Mouse (Mus musculus): ENCODE data around the gene Fam193b.
A peak's percentile ranks its signal among the peaks of the same experiment; 100 is the strongest.
"Not testable (repeated sequence)": the region's sequence is repeated elsewhere in the genome, so short reads cannot be mapped to it uniquely, and the experiment has no call there.

The Fam193b gene

GRCm38 (mm10) chr13:55571027-55571751 is at the start of gene Fam193b:
Gene Fam193b, minus strand, starts transcription at chr13:55571120.
- peak; percentile 94 to 99 for DNase-seq (ENCODE audit: inconsistent age in 2 of 2, low spot score in 1 of 2)

DNA sequence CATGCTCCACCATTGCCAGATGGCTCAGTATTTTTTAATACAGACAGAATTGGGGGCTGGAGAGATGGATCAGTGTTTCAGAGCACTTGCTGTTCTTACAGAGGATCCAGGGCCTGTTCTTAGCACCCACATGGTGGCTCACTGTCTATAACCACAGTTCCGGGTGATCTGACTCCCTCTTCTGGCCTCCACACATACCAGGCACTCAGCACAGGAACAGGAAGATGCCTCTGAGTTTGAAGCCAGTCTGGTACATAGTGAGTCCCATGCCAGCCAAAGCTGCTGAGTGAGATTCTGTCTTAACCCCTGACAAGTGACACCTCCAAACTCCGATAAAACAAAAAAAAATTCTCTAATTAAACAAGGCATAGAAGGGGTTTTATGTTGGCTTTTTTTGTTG is 49.4 kb upstream of the Fam193b start:
- DNase-seq (ENCODE audit: inconsistent age in 2 of 2, low spot score in 1 of 2): no peak

GRCm38 (mm10) chr13:55619328-55619727 is 48.4 kb upstream of the Fam193b start:
- DNase-seq (ENCODE audit: inconsistent age in 2 of 2, low spot score in 1 of 2): no peak

DNA sequence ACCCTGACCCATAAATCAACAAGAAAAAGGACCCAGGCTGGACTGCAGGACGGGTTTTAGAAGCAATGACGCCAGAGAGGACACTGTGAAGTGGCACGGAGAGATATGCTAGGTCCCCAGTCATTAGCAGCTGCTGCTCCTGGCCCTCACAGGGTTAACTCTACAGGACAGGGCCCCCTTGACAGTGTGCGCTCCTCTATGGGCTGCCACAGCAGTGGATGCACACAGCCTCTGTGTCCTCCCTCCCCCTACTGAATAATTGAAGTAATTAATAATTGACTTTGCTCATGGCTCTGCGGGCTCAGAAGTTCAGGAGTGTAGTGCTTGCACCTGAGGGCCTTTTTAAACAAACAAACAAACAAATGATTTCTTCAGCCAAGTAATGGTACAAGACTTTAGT is 42.6 kb upstream of the Fam193b start:
- no peak for DNase-seq (ENCODE audit: inconsistent age in 2 of 2, low spot score in 1 of 2)

DNA sequence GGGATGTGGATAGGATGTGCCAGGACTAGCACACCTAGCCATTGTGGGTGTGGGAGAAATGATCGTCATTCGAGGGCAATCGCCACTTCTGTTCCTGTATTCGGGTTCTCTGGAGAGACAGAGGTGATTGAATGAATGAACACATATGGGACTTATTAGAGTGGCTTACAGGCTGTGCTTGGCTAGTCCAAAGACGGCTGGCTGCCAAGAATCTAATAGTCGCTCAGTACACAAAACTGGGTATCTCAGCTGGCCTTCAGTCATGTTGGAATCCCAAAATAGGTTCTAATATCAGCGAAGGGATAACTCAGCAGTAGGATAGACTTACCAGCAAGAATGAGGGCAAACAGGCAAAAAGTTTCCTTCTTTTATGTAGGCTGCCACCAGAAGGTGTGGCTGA is 41.1 kb upstream of the Fam193b start:
- DNase-seq (ENCODE audit: inconsistent age in 2 of 2, low spot score in 1 of 2): no peak

- peak in 1 of 2 experiments; percentile 16 for DNase-seq (ENCODE audit: inconsistent age in 2 of 2, low spot score in 1 of 2)
Measured at GRCm38 (mm10) chr13:55607624-55608006, 36.7 kb upstream of the Fam193b start.

DNA sequence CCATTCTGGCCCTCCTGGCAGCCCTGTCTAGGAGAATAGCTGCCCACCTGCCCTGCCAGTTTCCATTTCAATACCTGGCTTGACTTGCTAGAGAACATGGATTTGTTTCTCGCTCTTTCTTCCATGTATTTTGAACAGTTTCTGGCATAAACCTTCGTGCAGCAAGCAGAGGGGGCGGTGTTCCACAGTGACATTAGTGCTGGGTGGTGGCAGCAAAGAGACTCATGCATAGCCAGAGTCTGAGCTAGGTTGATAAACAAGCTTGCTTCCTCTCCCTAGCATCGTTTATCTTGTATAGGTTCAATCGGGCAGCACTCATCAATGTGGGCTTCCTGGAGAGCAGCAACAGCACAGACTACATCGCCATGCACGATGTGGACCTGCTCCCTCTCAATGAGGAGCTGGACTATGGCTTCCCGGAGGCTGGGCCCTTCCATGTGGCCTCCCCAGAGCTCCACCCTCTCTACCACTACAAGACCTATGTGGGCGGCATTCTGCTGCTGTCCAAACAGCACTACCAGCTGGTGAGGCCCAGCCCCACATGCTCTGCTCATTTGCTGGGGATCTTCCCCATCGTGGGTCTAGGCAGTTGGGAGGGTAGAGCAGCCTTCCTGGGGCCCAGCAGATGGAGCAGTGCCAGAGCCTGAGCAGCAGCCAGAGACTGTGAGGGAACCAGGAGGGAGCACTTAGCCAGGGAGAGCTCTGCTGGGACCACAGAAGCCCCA is 36.1 kb upstream of the Fam193b start:
- no peak for DNase-seq (ENCODE audit: inconsistent age in 2 of 2, low spot score in 1 of 2)

DNA sequence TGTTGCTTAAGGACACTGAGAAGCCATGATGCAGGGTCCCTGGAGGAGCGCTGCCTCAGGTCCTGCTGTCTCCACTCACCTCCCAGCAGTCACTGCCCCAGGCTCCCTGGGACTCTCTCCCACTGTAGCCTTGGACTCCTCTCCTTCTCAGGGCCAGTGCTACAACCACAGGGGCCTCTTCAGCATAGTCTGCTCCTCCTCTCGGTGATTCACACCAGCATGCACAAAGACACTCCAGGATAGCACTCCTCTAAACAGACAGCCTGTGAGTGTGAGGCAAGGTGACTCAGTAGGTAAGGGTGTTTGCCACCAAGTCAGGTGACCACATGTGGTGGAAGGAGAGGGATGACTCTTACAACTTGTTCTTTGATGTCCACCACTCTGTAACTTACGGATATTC is 33.7 kb upstream of the Fam193b start:
- DNase-seq (ENCODE audit: inconsistent age in 2 of 2, low spot score in 1 of 2): peak in 1 of 2 experiments; percentile 61

GRCm38 (mm10) chr13:55601611-55602010 is 30.7 kb upstream of the Fam193b start:
- DNase-seq (ENCODE audit: inconsistent age in 2 of 2, low spot score in 1 of 2): peak; percentile 68 to 93

DNA sequence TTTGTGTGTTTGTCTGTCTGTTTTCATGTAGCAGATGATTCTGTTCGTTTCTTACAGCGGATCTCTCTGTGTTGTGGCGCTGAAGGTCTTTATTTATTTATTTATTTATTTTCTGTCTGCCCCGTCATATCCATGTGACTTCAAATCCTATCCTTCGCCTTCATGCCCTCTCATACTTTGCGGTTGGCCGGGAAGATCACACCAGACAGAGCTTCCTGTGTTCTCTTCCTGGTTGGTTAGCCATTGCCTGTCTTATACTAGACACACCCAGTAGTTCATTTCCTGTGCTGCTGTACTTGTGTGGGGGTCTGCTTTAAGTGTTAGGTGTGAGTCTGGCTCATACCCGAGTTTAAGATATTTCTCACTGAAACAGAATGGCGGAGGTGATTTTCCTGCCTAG is 29.7 kb upstream of the Fam193b start:
- peak in 1 of 2 experiments; percentile 53 for DNase-seq (ENCODE audit: inconsistent age in 2 of 2, low spot score in 1 of 2)

DNA sequence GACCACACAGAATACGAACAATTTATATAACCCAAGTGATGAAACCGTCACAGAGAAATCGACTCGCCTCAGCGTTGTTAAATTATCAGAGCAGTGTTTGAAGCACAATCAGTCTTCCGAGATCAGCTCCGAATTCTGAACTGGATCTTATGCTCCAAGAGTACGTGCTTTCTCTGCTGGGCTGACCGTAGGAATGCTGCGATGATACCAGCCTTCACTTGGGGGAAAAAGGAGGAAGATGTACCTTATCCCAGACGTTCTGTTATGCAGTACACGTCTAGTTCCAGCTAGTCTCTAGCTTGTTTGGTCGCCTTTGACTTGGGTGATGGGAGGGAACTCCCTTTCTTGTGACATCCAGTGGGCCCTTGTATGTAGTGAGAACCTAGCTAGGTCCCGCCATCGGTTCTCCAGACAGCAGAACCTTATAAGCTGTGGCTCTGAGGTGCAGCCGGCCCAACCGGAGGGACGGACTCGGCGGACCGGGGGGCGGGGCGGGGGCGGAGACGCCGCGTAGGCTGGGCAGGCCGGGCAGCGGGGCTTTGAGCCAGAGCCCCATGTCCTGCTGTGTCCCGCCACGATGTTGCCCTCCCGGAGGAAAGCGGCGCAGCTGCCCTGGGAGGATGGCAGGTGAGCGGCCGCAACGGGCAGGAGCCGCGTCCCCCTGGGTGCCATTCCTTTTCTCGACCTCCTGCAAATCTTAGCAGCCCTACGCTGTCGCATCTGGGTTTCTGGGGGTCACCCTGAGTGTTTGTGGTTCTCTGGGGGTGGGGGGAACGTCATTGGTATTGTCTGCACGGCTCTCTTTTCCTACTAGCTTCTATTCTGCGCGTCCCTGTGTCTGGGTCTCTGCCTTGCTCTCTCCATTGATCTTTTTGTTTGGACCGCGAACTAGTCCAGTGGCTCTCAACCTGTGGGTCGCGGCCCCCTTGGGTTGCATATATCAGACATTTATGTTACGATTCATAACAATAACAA is 28.9 kb upstream of the Fam193b start, which contains the start of gene B4galt7:
TSS of gene B4galt7 (plus strand) at position 331 of the 975 bp plus-strand sequence.
- peak; percentile 89 to 96 for DNase-seq (ENCODE audit: inconsistent age in 2 of 2, low spot score in 1 of 2)

GRCm38 (mm10) chr13:55596802-55597201 is 25.9 kb upstream of the Fam193b start:
- no peak for DNase-seq (ENCODE audit: inconsistent age in 2 of 2, low spot score in 1 of 2)

DNA sequence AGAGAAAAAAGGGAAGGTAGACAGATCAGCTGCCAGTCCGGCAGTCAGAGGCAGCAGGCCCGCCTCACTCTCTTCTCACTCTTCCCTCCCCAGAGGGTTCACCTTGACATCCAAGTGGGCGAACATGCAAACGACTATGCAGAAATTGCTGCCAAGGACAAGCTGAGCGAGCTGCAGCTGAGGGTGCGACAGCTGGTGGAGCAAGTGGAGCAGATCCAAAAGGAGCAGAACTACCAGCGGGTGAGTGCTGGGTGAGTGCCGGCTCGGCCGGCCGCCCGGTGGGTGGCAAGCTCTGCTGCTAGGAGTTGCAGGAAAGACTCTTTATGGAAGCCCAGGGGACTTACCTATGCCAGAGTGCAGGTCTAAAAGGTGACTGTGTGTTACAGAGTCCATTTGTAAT is 24.5 kb upstream of the Fam193b start:
- DNase-seq (ENCODE audit: inconsistent age in 2 of 2, low spot score in 1 of 2): peak; percentile 64 to 80

GRCm38 (mm10) chr13:55593254-55593747 is 22.4 kb upstream of the Fam193b start:
- no peak for DNase-seq (ENCODE audit: inconsistent age in 2 of 2, low spot score in 1 of 2)

- peak; percentile 97 to 98 for DNase-seq (ENCODE audit: inconsistent age in 2 of 2, low spot score in 1 of 2)
Measured at GRCm38 (mm10) chr13:55592512-55593253, 21.8 kb upstream of the Fam193b start.

GRCm38 (mm10) chr13:55591961-55592490 is 21.1 kb upstream of the Fam193b start:
- peak in 1 of 2 experiments; percentile 31 for DNase-seq (ENCODE audit: inconsistent age in 2 of 2, low spot score in 1 of 2)

GRCm38 (mm10) chr13:55578086-55578485 is 7.2 kb upstream of the Fam193b start:
- DNase-seq (ENCODE audit: inconsistent age in 2 of 2, low spot score in 1 of 2): no peak

- DNase-seq (ENCODE audit: inconsistent age in 2 of 2, low spot score in 1 of 2): not testable (repeated sequence)
Measured at GRCm38 (mm10) chr13:55576872-55577271, 6.0 kb upstream of the Fam193b start.

GRCm38 (mm10) chr13:55575932-55576331 is 5.0 kb upstream of the Fam193b start:
- DNase-seq (ENCODE audit: inconsistent age in 2 of 2, low spot score in 1 of 2): no peak

DNA sequence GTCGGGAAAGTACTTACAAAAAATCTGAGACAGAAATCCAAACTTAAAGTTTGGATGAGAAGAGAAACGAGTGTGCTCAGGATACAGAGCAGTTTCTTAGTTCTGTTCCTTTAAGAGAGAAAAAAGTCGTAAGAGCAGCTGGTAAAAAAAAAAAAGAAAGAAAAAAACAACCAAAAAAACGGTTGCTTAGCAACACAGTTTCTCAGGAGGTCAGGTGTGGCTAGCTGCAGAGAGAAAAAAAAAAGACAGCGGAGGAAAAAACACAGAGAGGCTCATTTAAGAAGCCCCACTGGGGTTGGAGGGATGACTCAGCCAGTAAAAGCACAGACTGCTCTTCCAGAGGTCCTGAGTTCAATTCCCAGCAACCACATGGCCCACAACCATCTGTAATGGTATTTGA is 3.4 kb upstream of the Fam193b start:
- no peak for DNase-seq (ENCODE audit: inconsistent age in 2 of 2, low spot score in 1 of 2)

Measured in adrenal gland, adult (tissue).